Comparison of ENCODE assay signal across 8 mouse cellular contexts in genomic region chr8:119604398-119604803, GRCm38 (mm10). TPM values are rescaled to one million over a fixed set of nuclear protein-coding genes. Genes with fewer than 3 reads are reported as not detected.
DNase-seq lines count a peak whose midpoint lies in the region; ATAC-seq and TF ChIP-seq lines count a peak whose summit lies in the region.

No protein-coding gene starts in this region.

- H3K9ac ChIP-seq in forebrain, embryonic 14.5 days (ENCODE audit: low read length) = peak overlapping the region; percentile 84
- H3K9ac ChIP-seq in liver, embryonic 14.5 days (replicated peaks) = peak overlapping the region; percentile 89

- no peak for DNase-seq in cerebellum, adult 2 months
- no peak for DNase-seq in cerebellum, adult 9-10 months
- no peak for DNase-seq in forebrain, embryonic 14.5 days (ENCODE audit: low spot score)
- peak; percentile 20 to 40 (median 30) for DNase-seq in liver, embryonic 14.5 days (ENCODE audit: low read depth in 3 of 3, low spot score in 3 of 3)
- DNase-seq in layer of hippocampus, adult 9-11 months = no peak
- no peak for DNase-seq in urinary bladder, adult 18-20 months (ENCODE audit: low spot score in 2 of 2)
- no peak for DNase-seq in MN1 (ENCODE audit: low spot score)

- H3K36me3 ChIP-seq in E14TG2a.4 (ENCODE audit: insufficient read depth, low read length) = peaks cover 43% of the 10 kb centered on the region
- peaks cover 34% of the 10 kb centered on the region for H3K36me3 ChIP-seq in forebrain, embryonic 14.5 days (ENCODE audit: control insufficient read depth, insufficient read depth, low read length)
- H3K36me3 ChIP-seq in liver, embryonic 14.5 days (replicated peaks; ENCODE audit: control insufficient read depth, insufficient read depth, low read depth) = peaks cover 4% of the 10 kb centered on the region

- peak; percentile 34; the same call in 1 of the 2 replicates for ATAC-seq in forebrain, embryonic 14.5 days
- peak; percentile 74 for ATAC-seq in liver, embryonic 14.5 days (ENCODE audit: insufficient read depth)

- 30% methylated on average over 12 of the region's 12 CpGs for WGBS in cerebellum, adult 2 months
- WGBS in forebrain, embryonic 14.5 days = 40% methylated on average over 12 of the region's 12 CpGs
- WGBS in liver, embryonic 14.5 days (ENCODE audit: insufficient replicate concordance) = 4% methylated on average over 12 of the region's 12 CpGs

- no peak for TF ChIP-seq POLR2A in cerebellum, adult 2 months (IDR thresholded peaks at IDR 0.05; ENCODE audit: borderline replicate concordance, insufficient read depth, low read length)

- H3K9me3 ChIP-seq in E14TG2a.4 (ENCODE audit: low read length) = peaks cover 16% of the 10 kb centered on the region
- H3K9me3 ChIP-seq in forebrain, embryonic 14.5 days (replicated peaks; ENCODE audit: control insufficient read depth, low read length) = no peaks in the 10 kb centered on the region
- H3K9me3 ChIP-seq in liver, embryonic 14.5 days (ENCODE audit: control insufficient read depth, low read length) = no peaks in the 10 kb centered on the region

- H3K4me1 ChIP-seq in cerebellum, adult 2 months (ENCODE audit: control insufficient read depth, insufficient read depth, low read length) = peaks cover 9% of the 10 kb centered on the region
- H3K4me1 ChIP-seq in E14TG2a.4 (replicated peaks; ENCODE audit: low read depth, low read length) = peaks cover 34% of the 10 kb centered on the region
- peaks cover 8% of the 10 kb centered on the region for H3K4me1 ChIP-seq in forebrain, embryonic 14.5 days (ENCODE audit: control insufficient read depth, insufficient read depth, low read length)
- H3K4me1 ChIP-seq in liver, embryonic 14.5 days (replicated peaks; ENCODE audit: control insufficient read depth in 2 of 2, insufficient read depth in 2 of 2, low read length in 1 of 2) = peaks cover 3 to 7% of the 10 kb centered on the region in 2 experiments; a peak in 3 of 4 replicates

- TF ChIP-seq EP300 in liver, embryonic 14.5 days (IDR thresholded peaks at IDR 0.05; ENCODE audit: low read depth) = peak; percentile 34; the same call in 1 of the 2 replicates

- no peak for TF ChIP-seq CTCF in cerebellum, adult 2 months (IDR thresholded peaks at IDR 0.05; ENCODE audit: borderline replicate concordance, insufficient read depth, low read depth, low read length)
- no peak for TF ChIP-seq CTCF in E14TG2a.4 (conservative IDR thresholded peaks at IDR 0.05; ENCODE audit: low read length)
- TF ChIP-seq CTCF in liver, embryonic 14.5 days (IDR thresholded peaks at IDR 0.05; ENCODE audit: low read depth) = no peak

- H3K4me3 ChIP-seq in cerebellum, adult 2 months (replicated peaks; ENCODE audit: insufficient read depth, low read depth, low read length) = peak overlapping the region; percentile 88
- peak overlapping the region; percentile 89 for H3K4me3 ChIP-seq in E14TG2a.4 (replicated peaks; ENCODE audit: low read length)
- peak overlapping the region; percentile 77 for H3K4me3 ChIP-seq in forebrain, embryonic 14.5 days (ENCODE audit: low read depth, low read length)
- peak overlapping the region; percentile 87 to 91 for H3K4me3 ChIP-seq in liver, embryonic 14.5 days (ENCODE audit: insufficient read depth in 1 of 2, low read depth in 2 of 2, low read length in 2 of 2)

- H3K4me2 ChIP-seq in forebrain, embryonic 14.5 days (ENCODE audit: low read length) = peak overlapping the region; percentile 92
- H3K4me2 ChIP-seq in liver, embryonic 14.5 days (ENCODE audit: low read depth) = peak overlapping the region; percentile 95

- H3K27me3 ChIP-seq in cerebellum, adult 2 months (ENCODE audit: control insufficient read depth, insufficient read depth, low read length) = no peaks in the 10 kb centered on the region
- no peaks in the 10 kb centered on the region for H3K27me3 ChIP-seq in E14TG2a.4 (ENCODE audit: insufficient read depth, low read length)
- H3K27me3 ChIP-seq in forebrain, embryonic 14.5 days (replicated peaks; ENCODE audit: control insufficient read depth, insufficient read depth, low read length) = no peaks in the 10 kb centered on the region
- no peaks in the 10 kb centered on the region for H3K27me3 ChIP-seq in liver, embryonic 14.5 days (ENCODE audit: control insufficient read depth, insufficient read depth, low read length)

- no peak overlapping the region for H3K27ac ChIP-seq in cerebellum, adult 2 months (ENCODE audit: insufficient read depth, low read length)
- H3K27ac ChIP-seq in forebrain, embryonic 14.5 days (ENCODE audit: low read depth, low read length) = no peak overlapping the region
- H3K27ac ChIP-seq in liver, embryonic 14.5 days = peak overlapping the region; percentile 62

RNA-seq across cellular contexts. Expression of gene Taf1c, which starts 0.6 kb away (rescaled TPM):
- polyA plus RNA-seq in cerebellum, adult 2 months (2012; rRNA removed) = 14.2 and 14.6 TPM in 2 replicates
- 13.7 and 15.5 TPM in 2 replicates for polyA plus RNA-seq in forebrain, embryonic 14.5 days (2014; fragmentation: Nextera tagmentation; extraction: Ambion mirVana)
- 6.6 and 6.9 TPM in 2 replicates for polyA plus RNA-seq in liver, embryonic 14.5 days (2012; rRNA removed)
- polyA plus RNA-seq in liver, embryonic 14.5 days (2014; fragmentation: Nextera tagmentation; extraction: Ambion mirVana) = 4.7 and 5.2 TPM in 2 replicates

RNA-seq across cellular contexts. Expression of gene Adad2, which starts 8.1 kb away (rescaled TPM):
- polyA plus RNA-seq in cerebellum, adult 2 months (2012; rRNA removed) = 0.11 TPM in 2 replicates
- 0.09 TPM in 1 of 2 replicates, not detected in the other for polyA plus RNA-seq in forebrain, embryonic 14.5 days (2014; fragmentation: Nextera tagmentation; extraction: Ambion mirVana)
- not detected in 2 replicates for polyA plus RNA-seq in liver, embryonic 14.5 days (2012; rRNA removed)
- not detected in 2 replicates for polyA plus RNA-seq in liver, embryonic 14.5 days (2014; fragmentation: Nextera tagmentation; extraction: Ambion mirVana)

RNA-seq across cellular contexts. Expression of gene Dnaaf1, which starts 29.4 kb away (rescaled TPM):
- 0.20 and 0.27 TPM in 2 replicates for polyA plus RNA-seq in cerebellum, adult 2 months (2012; rRNA removed)
- 0.39 and 0.40 TPM in 2 replicates for polyA plus RNA-seq in forebrain, embryonic 14.5 days (2014; fragmentation: Nextera tagmentation; extraction: Ambion mirVana)
- polyA plus RNA-seq in liver, embryonic 14.5 days (2012; rRNA removed) = 0.03 and 0.06 TPM in 2 replicates
- polyA plus RNA-seq in liver, embryonic 14.5 days (2014; fragmentation: Nextera tagmentation; extraction: Ambion mirVana) = 0.04 and 0.13 TPM in 2 replicates

RNA-seq across cellular contexts. Expression of gene Hsdl1, which starts 29.4 kb away (rescaled TPM):
- 42.4 and 45.0 TPM in 2 replicates for polyA plus RNA-seq in cerebellum, adult 2 months (2012; rRNA removed)
- 183 and 202 TPM in 2 replicates for polyA plus RNA-seq in forebrain, embryonic 14.5 days (2014; fragmentation: Nextera tagmentation; extraction: Ambion mirVana)
- polyA plus RNA-seq in liver, embryonic 14.5 days (2012; rRNA removed) = 6.9 and 7.5 TPM in 2 replicates
- 17.0 and 19.3 TPM in 2 replicates for polyA plus RNA-seq in liver, embryonic 14.5 days (2014; fragmentation: Nextera tagmentation; extraction: Ambion mirVana)

RNA-seq across cellular contexts. Expression of gene Kcng4, which starts 31.1 kb away (rescaled TPM):
- polyA plus RNA-seq in cerebellum, adult 2 months (2012; rRNA removed) = 92.6 and 99.0 TPM in 2 replicates
- polyA plus RNA-seq in forebrain, embryonic 14.5 days (2014; fragmentation: Nextera tagmentation; extraction: Ambion mirVana) = 0.20 and 0.21 TPM in 2 replicates
- not detected in 2 replicates for polyA plus RNA-seq in liver, embryonic 14.5 days (2012; rRNA removed)
- polyA plus RNA-seq in liver, embryonic 14.5 days (2014; fragmentation: Nextera tagmentation; extraction: Ambion mirVana) = not detected in 2 replicates

Comparison
In these comparisons a context has a peak if more than half of its experiments do, and no peak if none do; other contexts are left out.
1. DNase-seq: peak in liver, embryonic 14.5 days (3 of 3); none in cerebellum, adult 2 months (0 of 2), cerebellum, adult 9-10 months (single experiment), forebrain, embryonic 14.5 days (single experiment), layer of hippocampus, adult 9-11 months (single experiment), urinary bladder, adult 18-20 months (0 of 2) and MN1 (single experiment).
2. Peak in every context shown above with its lines, with median percentiles within 50 percentile points of each other: H3K4me3 ChIP-seq.